Mouse (Mus musculus) lung, embryonic 14.5 days (tissue): ENCODE data around the gene Gpatch8. TPM values are rescaled to one million over a fixed set of nuclear protein-coding genes. Genes with fewer than 3 reads are reported as not detected.
"Not testable (repeated sequence)": the region's sequence is repeated elsewhere in the genome, so short reads cannot be mapped to it uniquely, and the experiment has no call there.

Source experiments
- ATAC-seq: fragments of 200-750 bp; cut with Nextera tagmentation; 2 replicates; pipeline ENCODE4 v1.8.0; 2017; ENCODE audit warnings: mild to moderate bottlenecking, moderate TSS enrichment, moderate library complexity; ENCODE audit not compliant: insufficient read depth
- DNase-seq: peaks from one replicate; pipeline ENCODE4 v3.0.0-alpha.2; 2015
- H3K27ac ChIP-seq: fragments of 300-500 bp; sonication (generic); 2 replicates; pipeline ENCODE4 v1.5.1; 2014; ENCODE audit warnings: low read depth, mild to moderate bottlenecking, moderate library complexity
- H3K27me3 ChIP-seq: fragments of 300-500 bp; sonication (generic); 2 replicates; pipeline ENCODE4 v1.6.1; 2014; ENCODE audit warnings: low read length, control low read depth; ENCODE audit not compliant: insufficient read depth
- H3K36me3 ChIP-seq: fragments of 300-500 bp; sonication (generic); 2 replicates; pipeline ENCODE4 v1.6.1; 2014; ENCODE audit warnings: control low read depth; ENCODE audit not compliant: insufficient read depth
- H3K4me1 ChIP-seq: fragments of 300-500 bp; sonication (generic); 2 replicates; pipeline ENCODE4 v1.6.1; 2014; ENCODE audit warnings: antibody characterized with exemption, control low read depth; ENCODE audit not compliant: insufficient read depth
- H3K4me2 ChIP-seq: fragments of 300-500 bp; sonication (generic); 2 replicates; pipeline ENCODE4 v1.6.1; 2014; ENCODE audit warnings: mild to moderate bottlenecking
- H3K4me3 ChIP-seq: fragments of 300-500 bp; sonication (generic); 2 replicates; pipeline ENCODE4 v1.5.1; 2014; ENCODE audit warnings: low read depth, low read length
- H3K9ac ChIP-seq: fragments of 300-500 bp; sonication (generic); 2 replicates; pipeline ENCODE4 v1.6.1; 2014
- H3K9me3 ChIP-seq: fragments of 300-500 bp; sonication (generic); 2 replicates; pipeline ENCODE4 v1.6.1; 2016; ENCODE audit warnings: low read depth, low read length, control low read depth
- CTCF ChIP-seq: IDR thresholded peaks from 2 replicates; pipeline ENCODE4 v1.5.1; 2016; ENCODE audit warnings: antibody characterized with exemption, low read depth
- WGBS: fragments of 180-500 bp; shearing (Covaris S2); extraction: QIAGEN DNeasy Blood & Tissue Kit; methylation state at CpG from one replicate; pipeline ENCODE4 v1.1.7; 2014; 5-methylcytosine and 5-hydroxymethylcytosine counted together
- polyA plus RNA-seq: library from polyadenylated mRNA; unstranded; fragments of >200 nt; fragmentation: Nextera tagmentation; extraction: Ambion mirVana; gene quantifications from 2 replicates; pipeline ENCODE4 v1.2.1, GENCODE M21; 2014

Gpatch8 gene
- polyA plus RNA-seq, 1 experiment from 2014 or later = 49.4 TPM

DNA sequence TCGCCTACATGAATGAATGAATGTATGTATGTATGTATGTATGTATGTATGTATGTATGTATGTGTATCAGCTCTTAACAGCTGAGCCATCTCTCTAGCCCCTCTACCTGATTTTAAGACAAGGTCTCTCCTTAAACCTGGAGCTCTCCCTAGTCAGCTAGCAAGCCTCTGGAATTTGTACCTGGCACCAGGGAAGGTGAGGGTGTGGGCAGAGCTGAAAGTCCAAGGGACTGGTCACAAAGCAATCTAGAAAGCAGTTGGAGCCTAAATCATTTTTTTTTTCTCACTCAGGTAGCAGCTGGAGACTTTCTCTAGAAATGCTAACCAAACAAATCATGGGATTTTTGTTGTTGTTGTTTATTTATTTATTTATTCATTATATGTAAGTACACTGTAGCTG lies 1.2 kb upstream of the Gpatch8 start:
- no peak for DNase-seq
- 100% methylated on average over 1 of the region's 1 CpGs for WGBS

GRCm38 (mm10) chr11:102556716-102557074 lies 503 bp upstream of the Gpatch8 start:
- Histone ChIP-seq H3K9ac (no peak overlapping the region), H3K27ac (peak overlapping the region; percentile 94; the same call in 1 of the 2 replicates), H3K4me1 (peaks cover 10% of the 10 kb centered on the region; the same call in 1 of the 2 replicates), H3K9me3 (no peaks in the 10 kb centered on the region), H3K4me3 (peak overlapping the region; percentile 98), H3K27me3 (no peaks in the 10 kb centered on the region), H3K4me2 (peak overlapping the region; percentile 90), H3K36me3 (no peaks in the 10 kb centered on the region)
- ATAC-seq (no peak), DNase-seq (no peak)
- TF ChIP-seq CTCF = no peak
- WGBS = 9% methylated on average over 3 of the region's 3 CpGs

More for the DNA sequence above, 1.2 kb upstream of the Gpatch8 start:
- H3K9me3 ChIP-seq = no peaks in the 10 kb centered on the region
- no peak for ATAC-seq
- no peaks in the 10 kb centered on the region for H3K27me3 ChIP-seq
- H3K27ac ChIP-seq = no peak overlapping the region
- TF ChIP-seq CTCF = no peak
- H3K9ac ChIP-seq = no peak overlapping the region
- peaks cover 10% of the 10 kb centered on the region; the same call in 1 of the 2 replicates for H3K4me1 ChIP-seq
- H3K4me3 ChIP-seq = no peak overlapping the region
- H3K4me2 ChIP-seq = no peak overlapping the region
- H3K36me3 ChIP-seq = no peaks in the 10 kb centered on the region

DNA sequence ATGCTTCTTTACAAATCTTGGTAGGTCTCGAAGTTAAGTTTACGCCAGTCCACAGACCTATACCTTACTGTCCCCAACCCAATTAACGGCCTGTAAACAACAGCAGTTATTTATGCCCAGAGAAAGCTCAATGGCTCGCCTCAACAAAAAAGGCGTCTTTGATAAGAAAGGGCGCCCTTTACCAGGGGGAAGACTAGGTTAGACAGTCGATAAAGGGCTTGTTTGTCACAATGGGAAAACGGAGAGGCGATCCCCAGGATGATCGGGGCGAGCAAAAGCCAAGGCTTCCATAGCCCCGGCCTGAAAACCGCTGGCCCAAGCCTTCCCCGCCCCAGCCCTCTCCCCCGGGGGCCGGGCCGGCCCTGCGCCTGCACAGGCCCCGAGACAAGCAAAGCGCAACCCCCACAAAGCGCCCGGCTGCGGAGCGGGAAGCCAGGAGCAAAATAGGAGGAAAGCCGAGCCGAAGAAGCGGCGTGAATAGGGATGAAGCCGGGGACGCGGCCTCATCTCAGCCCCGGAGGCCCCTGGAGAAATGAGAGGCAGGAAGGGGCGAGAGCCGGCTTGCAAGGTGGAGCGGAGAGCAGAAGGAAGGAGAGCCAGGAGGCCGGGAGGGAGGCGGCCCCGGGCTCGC lies 677 bp downstream of the Gpatch8 start:
- peak overlapping the region; percentile 90 for H3K4me2 ChIP-seq

GRCm38 (mm10) chr11:102552051-102552450 lies 4.1 kb downstream of the Gpatch8 start:
- DNase-seq (no peak), ATAC-seq (no peak)
- Histone ChIP-seq H3K9me3 (no peaks in the 10 kb centered on the region), H3K4me2 (no peak overlapping the region), H3K36me3 (no peaks in the 10 kb centered on the region; the same call in 1 of the 2 replicates), H3K4me1 (peaks cover 10% of the 10 kb centered on the region; the same call in 1 of the 2 replicates), H3K27ac (no peak overlapping the region), H3K27me3 (no peaks in the 10 kb centered on the region), H3K9ac (no peak overlapping the region), H3K4me3 (no peak overlapping the region)
- WGBS = 79% methylated on average over 3 of the region's 3 CpGs
- TF ChIP-seq CTCF = no peak

More for the DNA sequence above, 677 bp downstream of the Gpatch8 start:
- Histone ChIP-seq H3K36me3 (no peaks in the 10 kb centered on the region), H3K27ac (peak overlapping the region; percentile 94), H3K4me3 (peak overlapping the region; percentile 98), H3K4me1 (peaks cover 10% of the 10 kb centered on the region; the same call in 1 of the 2 replicates), H3K27me3 (no peaks in the 10 kb centered on the region), H3K9ac (peak overlapping the region; percentile 98), H3K9me3 (no peaks in the 10 kb centered on the region)
- no peak for TF ChIP-seq CTCF
- under 1% methylated on average over 37 of the region's 39 CpGs for WGBS
- ATAC-seq (peak; percentile 39), DNase-seq (peak; percentile 27)

DNA sequence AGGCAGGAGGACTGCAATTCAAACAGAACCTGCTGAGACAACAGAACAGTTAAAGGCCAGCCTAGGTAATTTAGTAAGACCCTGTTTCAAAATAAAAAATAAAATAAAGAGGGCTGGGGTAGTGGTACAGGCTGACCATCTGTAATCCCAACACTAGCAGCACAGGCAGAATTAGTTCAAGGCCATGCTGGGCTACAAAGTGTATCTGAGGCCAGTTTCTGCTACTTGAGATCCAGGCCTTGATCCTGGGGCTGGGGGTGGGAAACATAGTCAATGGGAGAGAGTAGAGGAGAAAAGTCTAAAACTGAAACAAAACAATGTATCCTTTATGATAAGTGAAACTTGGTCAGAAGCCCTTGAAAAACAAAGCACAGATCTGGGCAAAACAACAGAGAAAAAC lies 5.0 kb downstream of the Gpatch8 start:
- H3K9ac ChIP-seq = no peak overlapping the region
- DNase-seq = no peak
- ATAC-seq = no peak

DNA sequence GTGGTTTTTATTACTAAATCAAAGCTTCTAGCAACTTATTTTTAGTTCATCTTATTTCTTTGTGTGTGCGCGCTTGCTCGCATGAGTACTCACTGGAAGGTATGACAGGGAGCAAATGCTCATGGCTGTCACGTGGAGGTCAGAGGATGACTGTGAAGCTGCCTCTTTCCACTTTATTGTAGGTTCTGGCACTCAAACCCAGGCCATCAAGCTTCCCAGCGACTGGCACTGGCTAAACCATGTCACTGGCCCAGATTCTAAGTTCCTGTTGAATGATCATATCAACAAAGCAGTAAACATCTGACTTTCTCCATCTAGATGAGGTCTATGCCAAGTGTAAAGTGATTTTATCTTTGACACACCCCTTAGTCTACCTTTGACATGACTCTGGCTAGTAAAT lies 14.7 kb downstream of the Gpatch8 start:
- WGBS = 89% methylated on average over 5 of the region's 5 CpGs
- Histone ChIP-seq H3K27me3 (no peaks in the 10 kb centered on the region), H3K9ac (no peak overlapping the region), H3K4me2 (no peak overlapping the region), H3K27ac (no peak overlapping the region), H3K36me3 (peaks cover 17% of the 10 kb centered on the region; the same call in 1 of the 2 replicates), H3K4me1 (no peaks in the 10 kb centered on the region), H3K9me3 (no peaks in the 10 kb centered on the region), H3K4me3 (no peak overlapping the region)
- DNase-seq = no peak
- no peak for TF ChIP-seq CTCF
- ATAC-seq = no peak

More for the DNA sequence above, 5.0 kb downstream of the Gpatch8 start:
- Histone ChIP-seq H3K4me1 (0 out of 2 replicates have a peak, but pooled peaks cover 7% of the 10 kb centered on the region), H3K9me3 (no peaks in the 10 kb centered on the region), H3K4me3 (no peak overlapping the region), H3K4me2 (no peak overlapping the region), H3K27ac (no peak overlapping the region), H3K36me3 (no peaks in the 10 kb centered on the region; the same call in 1 of the 2 replicates), H3K27me3 (no peaks in the 10 kb centered on the region)
- TF ChIP-seq CTCF = no peak

GRCm38 (mm10) chr11:102540286-102540685 lies 15.9 kb downstream of the Gpatch8 start:
- H3K9me3 ChIP-seq, H3K9ac ChIP-seq, H3K27ac ChIP-seq, ATAC-seq, H3K27me3 ChIP-seq, H3K4me1 ChIP-seq, DNase-seq, H3K4me3 ChIP-seq, H3K4me2 ChIP-seq: not testable (repeated sequence)
- H3K36me3 ChIP-seq = peaks cover 24% of the 10 kb centered on the region; the same call in 1 of the 2 replicates
